22 mouse cellular contexts compared by ENCODE assay signal in genomic region chr7:82702384-82703343, GRCm38 (mm10). TPM values are rescaled to one million over a fixed set of nuclear protein-coding genes. Genes with fewer than 3 reads are reported as not detected.
DNase-seq lines count a peak whose midpoint lies in the region; ATAC-seq and TF ChIP-seq lines count a peak whose summit lies in the region.
"Had no signal": no experiment of that assay in that cellular context is flagged by ENCODE, and none has a peak within 500 bp of the region (broad histone marks: within the 10 kb centered on the region; RNA-seq: fewer than 3 reads in every experiment).

No protein-coding gene starts in this region.

- H3K27ac ChIP-seq in embryonic facial prominence, embryonic 11.5 days (replicated peaks; ENCODE audit: low read depth, low read length): peak overlapping the region; percentile 49
- peak overlapping the region; percentile 91 for H3K27ac ChIP-seq in embryonic facial prominence, embryonic 13.5 days
- H3K27ac ChIP-seq in limb, embryonic 10.5 days: peak overlapping the region; percentile 83
- H3K27ac ChIP-seq in limb, embryonic 14.5 days (replicated peaks; ENCODE audit: low read depth, low read length): peak overlapping the region; percentile 55
- H3K27ac ChIP-seq in kidney, embryonic 15.5 days: no peak overlapping the region
- no peak overlapping the region for H3K27ac ChIP-seq in liver, embryonic 11.5 days (ENCODE audit: low read depth, low read length)
- H3K27ac ChIP-seq: forebrain, embryonic 12.5 days; heart, embryonic 10.5 days; hindbrain, embryonic 12.5 days had no signal

- no peak overlapping the region for H3K4me3 ChIP-seq in embryonic facial prominence, embryonic 11.5 days (ENCODE audit: low read depth, low read length)
- no peak overlapping the region for H3K4me3 ChIP-seq in embryonic facial prominence, embryonic 13.5 days
- no peak overlapping the region for H3K4me3 ChIP-seq in limb, embryonic 10.5 days
- H3K4me3 ChIP-seq in limb, embryonic 14.5 days (replicated peaks; ENCODE audit: low read length): no peak overlapping the region
- H3K4me3 ChIP-seq in kidney, embryonic 15.5 days (replicated peaks): no peak overlapping the region
- no peak overlapping the region for H3K4me3 ChIP-seq in liver, embryonic 11.5 days (ENCODE audit: low read depth, low read length)
- H3K4me3 ChIP-seq: forebrain, embryonic 12.5 days; heart, embryonic 10.5 days; hindbrain, embryonic 12.5 days had no signal

- ATAC-seq in embryonic facial prominence, embryonic 11.5 days (replicated peaks; ENCODE audit: insufficient number of reproducible peaks, low FRiP score, low TSS enrichment, low read depth): no peak; the same call in 1 of the 2 replicates
- ATAC-seq in embryonic facial prominence, embryonic 13.5 days (ENCODE audit: insufficient number of reproducible peaks, insufficient read depth, low FRiP score, low TSS enrichment, low read depth): peak; percentile 81; the same call in 1 of the 2 replicates
- peak; percentile 87 for ATAC-seq in limb, embryonic 14.5 days (ENCODE audit: low FRiP score, low read depth)
- no peak for ATAC-seq in kidney, embryonic 15.5 days (replicated peaks; ENCODE audit: low FRiP score)
- ATAC-seq in liver, embryonic 11.5 days (replicated peaks; ENCODE audit: low FRiP score): no peak
- ATAC-seq: forebrain, embryonic 16.5 days; hindbrain, embryonic 16.5 days; inflammation-experienced regulatory T-cells, adult 6 months had no signal

- no peaks in the 10 kb centered on the region for H3K36me3 ChIP-seq in embryonic facial prominence, embryonic 11.5 days (replicated peaks; ENCODE audit: control insufficient read depth, insufficient read depth, low read depth, low read length)
- H3K36me3 ChIP-seq in embryonic facial prominence, embryonic 13.5 days: peaks cover 25% of the 10 kb centered on the region
- H3K36me3 ChIP-seq in limb, embryonic 10.5 days: peaks cover 34% of the 10 kb centered on the region
- peaks cover 9% of the 10 kb centered on the region for H3K36me3 ChIP-seq in limb, embryonic 14.5 days (ENCODE audit: control insufficient read depth, insufficient read depth, low read length)
- H3K36me3 ChIP-seq in kidney, embryonic 15.5 days: peaks cover 39% of the 10 kb centered on the region
- H3K36me3 ChIP-seq in liver, embryonic 11.5 days (ENCODE audit: control insufficient read depth, insufficient read depth, low read length): peaks cover 2% of the 10 kb centered on the region; the same call in 1 of the 2 replicates

- H3K4me1 ChIP-seq in embryonic facial prominence, embryonic 11.5 days (ENCODE audit: control insufficient read depth, insufficient read depth, low read length): no peaks in the 10 kb centered on the region
- peaks cover 29% of the 10 kb centered on the region for H3K4me1 ChIP-seq in embryonic facial prominence, embryonic 13.5 days
- H3K4me1 ChIP-seq in limb, embryonic 10.5 days: peaks cover 26% of the 10 kb centered on the region
- peaks cover 3% of the 10 kb centered on the region for H3K4me1 ChIP-seq in limb, embryonic 14.5 days (ENCODE audit: control insufficient read depth, insufficient read depth, low read length)
- H3K4me1 ChIP-seq in kidney, embryonic 15.5 days: no peaks in the 10 kb centered on the region
- H3K4me1 ChIP-seq in liver, embryonic 11.5 days (replicated peaks; ENCODE audit: control insufficient read depth, insufficient read depth, low read length): no peaks in the 10 kb centered on the region
- H3K4me1 ChIP-seq: forebrain, embryonic 12.5 days; heart, embryonic 10.5 days; hindbrain, embryonic 12.5 days had no signal

- no peak for TF ChIP-seq POLR2A in limb, embryonic 14.5 days (IDR thresholded peaks at IDR 0.05; ENCODE audit: borderline replicate concordance, extremely low read depth, insufficient read depth, insufficient read length)

- no peak overlapping the region for H3K4me2 ChIP-seq in embryonic facial prominence, embryonic 11.5 days (ENCODE audit: low read depth, low read length)
- H3K4me2 ChIP-seq in embryonic facial prominence, embryonic 13.5 days: no peak overlapping the region
- no peak overlapping the region for H3K4me2 ChIP-seq in limb, embryonic 14.5 days (replicated peaks; ENCODE audit: low read depth, low read length, severe bottlenecking)
- no peak overlapping the region for H3K4me2 ChIP-seq in kidney, embryonic 15.5 days
- H3K4me2 ChIP-seq in liver, embryonic 11.5 days: no peak overlapping the region
- H3K4me2 ChIP-seq: forebrain, embryonic 12.5 days; hindbrain, embryonic 12.5 days had no signal

- no peaks in the 10 kb centered on the region for H3K9me3 ChIP-seq in embryonic facial prominence, embryonic 11.5 days (replicated peaks; ENCODE audit: control insufficient read depth, low read length)
- H3K9me3 ChIP-seq in embryonic facial prominence, embryonic 13.5 days: no peaks in the 10 kb centered on the region
- H3K9me3 ChIP-seq in limb, embryonic 10.5 days (replicated peaks): no peaks in the 10 kb centered on the region
- H3K9me3 ChIP-seq in limb, embryonic 14.5 days (ENCODE audit: control insufficient read depth, low read length): no peaks in the 10 kb centered on the region
- H3K9me3 ChIP-seq in kidney, embryonic 15.5 days (replicated peaks): no peaks in the 10 kb centered on the region
- H3K9me3 ChIP-seq in liver, embryonic 11.5 days (ENCODE audit: control insufficient read depth, low read length): no peaks in the 10 kb centered on the region
- H3K9me3 ChIP-seq: forebrain, embryonic 12.5 days; heart, embryonic 10.5 days; hindbrain, embryonic 12.5 days had no signal

- DNase-seq in embryonic facial prominence, embryonic 11.5 days (ENCODE audit: low spot score): peak; percentile 74
- DNase-seq in limb, embryonic 10.5 days (ENCODE audit: low spot score): peak; percentile 61
- peak; percentile 75 for DNase-seq in limb, embryonic 14.5 days (ENCODE audit: low spot score)
- no peak for DNase-seq in gastrocnemius, adult 8-10 months (ENCODE audit: low spot score in 2 of 2)
- no peak for DNase-seq in liver, embryonic 11.5 days (ENCODE audit: low spot score)
- DNase-seq: adrenal gland, adult 2 months; adrenal gland, postnatal 25 days; cerebellum, adult 18-20 months; cerebellum, adult 9-11 months; cerebellum, postnatal 36 days; gastrocnemius, postnatal 25 days; heart, postnatal 10 days; heart, postnatal 4 days had no signal

- no peak overlapping the region for H3K9ac ChIP-seq in embryonic facial prominence, embryonic 11.5 days (replicated peaks; ENCODE audit: low read length)
- H3K9ac ChIP-seq in embryonic facial prominence, embryonic 13.5 days: no peak overlapping the region
- H3K9ac ChIP-seq in limb, embryonic 14.5 days (ENCODE audit: low read depth, low read length, severe bottlenecking): no peak overlapping the region
- no peak overlapping the region for H3K9ac ChIP-seq in kidney, embryonic 15.5 days
- no peak overlapping the region for H3K9ac ChIP-seq in liver, embryonic 11.5 days (ENCODE audit: low read depth, low read length)
- H3K9ac ChIP-seq: forebrain, embryonic 12.5 days; hindbrain, embryonic 12.5 days had no signal

- no peaks in the 10 kb centered on the region for H3K27me3 ChIP-seq in embryonic facial prominence, embryonic 11.5 days (ENCODE audit: control insufficient read depth, insufficient read depth, low read length)
- no peaks in the 10 kb centered on the region for H3K27me3 ChIP-seq in embryonic facial prominence, embryonic 13.5 days
- H3K27me3 ChIP-seq in limb, embryonic 10.5 days (ENCODE audit: low read depth, poor library complexity, severe bottlenecking): no peaks in the 10 kb centered on the region
- H3K27me3 ChIP-seq in limb, embryonic 14.5 days (ENCODE audit: control insufficient read depth, insufficient read depth, low read length): no peaks in the 10 kb centered on the region
- no peaks in the 10 kb centered on the region for H3K27me3 ChIP-seq in kidney, embryonic 15.5 days
- H3K27me3 ChIP-seq in liver, embryonic 11.5 days (replicated peaks; ENCODE audit: control insufficient read depth, insufficient read depth, low read length): no peaks in the 10 kb centered on the region
- H3K27me3 ChIP-seq: forebrain, embryonic 12.5 days; hindbrain, embryonic 12.5 days had no signal

- 41% methylated on average over 5 of the region's 5 CpGs for WGBS in embryonic facial prominence, embryonic 11.5 days
- 24% methylated on average over 5 of the region's 5 CpGs for WGBS in embryonic facial prominence, embryonic 13.5 days
- WGBS in limb, embryonic 10.5 days: 68% methylated on average over 5 of the region's 5 CpGs
- 25% methylated on average over 5 of the region's 5 CpGs for WGBS in limb, embryonic 14.5 days
- WGBS in kidney, embryonic 15.5 days: 80% methylated on average over 5 of the region's 5 CpGs
- 88% methylated on average over 5 of the region's 5 CpGs for WGBS in liver, embryonic 11.5 days

RNA-seq across cellular contexts. Expression of gene Efl1, which starts 54.2 kb away (rescaled TPM):
- 23.2 and 24.0 TPM in 2 replicates for polyA plus RNA-seq in embryonic facial prominence, embryonic 11.5 days (2014; fragmentation: Nextera tagmentation; extraction: Ambion mirVana)
- 25.0 and 25.5 TPM in 2 replicates for polyA plus RNA-seq in embryonic facial prominence, embryonic 13.5 days (2015; fragmentation: Nextera tagmentation; extraction: Ambion mirVana)
- 24.0 and 25.8 TPM in 2 replicates for polyA plus RNA-seq in limb, embryonic 10.5 days (2016; fragmentation: Nextera tagmentation; extraction: Ambion mirVana)
- 8.4 and 10.2 TPM in 2 replicates for polyA plus RNA-seq in limb, embryonic 14.5 days (2012; rRNA removed)
- polyA plus RNA-seq in limb, embryonic 14.5 days (2014; fragmentation: Nextera tagmentation; extraction: Ambion mirVana): 24.4 and 27.6 TPM in 2 replicates
- 10 to 100 TPM in 1 of 4 experiments, 1 to 10 TPM in 3; 7.4 to 10.8 (median 8.5) TPM for total RNA-seq in gastrocnemius, adult 8-10 months (2022)
- 20.0 and 20.1 TPM in 2 replicates for polyA plus RNA-seq in kidney, embryonic 15.5 days (2015; fragmentation: Nextera tagmentation; extraction: Ambion mirVana)
- 20.9 and 21.7 TPM in 2 replicates for polyA plus RNA-seq in liver, embryonic 11.5 days (2014; fragmentation: Nextera tagmentation; extraction: Ambion mirVana)

RNA-seq across cellular contexts. Expression of gene Saxo2, which starts 54.3 kb away (rescaled TPM):
- polyA plus RNA-seq in embryonic facial prominence, embryonic 11.5 days (2014; fragmentation: Nextera tagmentation; extraction: Ambion mirVana): 6.0 and 7.0 TPM in 2 replicates
- 7.1 and 9.7 TPM in 2 replicates for polyA plus RNA-seq in embryonic facial prominence, embryonic 13.5 days (2015; fragmentation: Nextera tagmentation; extraction: Ambion mirVana)
- polyA plus RNA-seq in limb, embryonic 10.5 days (2016; fragmentation: Nextera tagmentation; extraction: Ambion mirVana): 5.3 and 5.5 TPM in 2 replicates
- polyA plus RNA-seq in limb, embryonic 14.5 days (2012; rRNA removed): 3.9 and 4.4 TPM in 2 replicates
- 7.0 and 9.1 TPM in 2 replicates for polyA plus RNA-seq in limb, embryonic 14.5 days (2014; fragmentation: Nextera tagmentation; extraction: Ambion mirVana)
- 1 to 10 TPM; 3.4 to 4.6 (median 4.2) TPM for total RNA-seq in gastrocnemius, adult 8-10 months (2022)
- polyA plus RNA-seq in kidney, embryonic 15.5 days (2015; fragmentation: Nextera tagmentation; extraction: Ambion mirVana): 5.0 and 5.8 TPM in 2 replicates
- polyA plus RNA-seq in liver, embryonic 11.5 days (2014; fragmentation: Nextera tagmentation; extraction: Ambion mirVana): 2.5 and 3.4 TPM in 2 replicates
- total RNA-seq: granulocyte monocyte progenitor cell, adult 5-6 weeks had no signal
- polyA plus RNA-seq: inflammation-experienced regulatory T-cells, adult 6 months had no signal

Comparison
In these comparisons a context has a peak if more than half of its experiments do, and no peak if none do; other contexts are left out.
1. ATAC-seq: peak in embryonic facial prominence, embryonic 13.5 days (single experiment) and limb, embryonic 14.5 days (single experiment); none in embryonic facial prominence, embryonic 11.5 days (single experiment), kidney, embryonic 15.5 days (single experiment) and liver, embryonic 11.5 days (single experiment).
2. DNase-seq: peak in embryonic facial prominence, embryonic 11.5 days (single experiment), limb, embryonic 10.5 days (single experiment) and limb, embryonic 14.5 days (single experiment); none in gastrocnemius, adult 8-10 months (0 of 2) and liver, embryonic 11.5 days (single experiment).
3. H3K27ac ChIP-seq: peak in embryonic facial prominence, embryonic 11.5 days (single experiment), embryonic facial prominence, embryonic 13.5 days (single experiment), limb, embryonic 10.5 days (single experiment) and limb, embryonic 14.5 days (single experiment); none in kidney, embryonic 15.5 days (single experiment) and liver, embryonic 11.5 days (single experiment).